Mouse (Mus musculus): Measurements from ENCODE around the gene Mertk. TPM values are rescaled to one million over a fixed set of nuclear protein-coding genes. Genes with fewer than 3 reads are reported as not detected.

The Mertk gene
- polyA plus RNA-seq, 1 experiment from 2014 or later: 3.6 TPM

- no peak overlapping the region for H3K4me2 ChIP-seq (replicated peaks)
- ATAC-seq (ENCODE audit: low FRiP score, low read depth): no peak
- no peaks in the 10 kb centered on the region for H3K27me3 ChIP-seq (replicated peaks)
- H3K9ac ChIP-seq: no peak overlapping the region
- H3K4me3 ChIP-seq: no peak overlapping the region
- peaks cover 76% of the 10 kb centered on the region for H3K36me3 ChIP-seq
- no peaks in the 10 kb centered on the region for H3K4me1 ChIP-seq
- H3K27ac ChIP-seq: no peak overlapping the region
- 97% methylated on average over 3 of the region's 3 CpGs for WGBS
- H3K9me3 ChIP-seq: no peaks in the 10 kb centered on the region
These were observed 139.9 kb downstream of the Mertk start for GRCm38 (mm10) chr2:128838611-128839010.

DNA sequence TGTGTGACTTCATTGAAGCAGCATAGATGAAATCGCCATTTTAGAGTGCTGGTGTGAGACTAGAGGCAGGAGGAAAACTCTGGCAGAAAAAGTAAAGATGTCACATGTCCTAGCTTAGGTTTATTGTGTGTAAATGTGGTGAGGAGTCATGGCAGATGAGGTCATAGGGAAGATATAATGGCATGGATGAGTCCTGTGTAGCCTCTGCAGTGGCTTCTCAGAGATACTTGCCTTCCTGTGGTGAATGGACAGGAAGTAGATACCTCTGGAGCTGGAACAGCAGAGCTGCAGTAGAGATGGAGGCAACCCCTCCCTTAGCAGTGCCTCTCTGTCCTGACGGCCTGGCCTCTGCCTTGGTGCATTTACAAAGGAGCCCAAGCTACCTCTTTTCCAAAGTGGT is 140.7 kb downstream of the Mertk start:
- no peaks in the 10 kb centered on the region for H3K4me1 ChIP-seq
- H3K27me3 ChIP-seq (replicated peaks): no peaks in the 10 kb centered on the region
- no peak overlapping the region for H3K4me3 ChIP-seq
- H3K9me3 ChIP-seq: no peaks in the 10 kb centered on the region
- no peak overlapping the region for H3K27ac ChIP-seq
- ATAC-seq (ENCODE audit: low FRiP score, low read depth): no peak
- WGBS: 78% methylated on average over 2 of the region's 2 CpGs
- peaks cover 73% of the 10 kb centered on the region for H3K36me3 ChIP-seq
- no peak overlapping the region for H3K4me2 ChIP-seq (replicated peaks)
- no peak overlapping the region for H3K9ac ChIP-seq

GRCm38 (mm10) chr2:128842437-128842836 is 143.7 kb downstream of the Mertk start:
- ATAC-seq (ENCODE audit: low FRiP score, low read depth): no peak
- WGBS: 92% methylated on average over 8 of the region's 8 CpGs

DNA sequence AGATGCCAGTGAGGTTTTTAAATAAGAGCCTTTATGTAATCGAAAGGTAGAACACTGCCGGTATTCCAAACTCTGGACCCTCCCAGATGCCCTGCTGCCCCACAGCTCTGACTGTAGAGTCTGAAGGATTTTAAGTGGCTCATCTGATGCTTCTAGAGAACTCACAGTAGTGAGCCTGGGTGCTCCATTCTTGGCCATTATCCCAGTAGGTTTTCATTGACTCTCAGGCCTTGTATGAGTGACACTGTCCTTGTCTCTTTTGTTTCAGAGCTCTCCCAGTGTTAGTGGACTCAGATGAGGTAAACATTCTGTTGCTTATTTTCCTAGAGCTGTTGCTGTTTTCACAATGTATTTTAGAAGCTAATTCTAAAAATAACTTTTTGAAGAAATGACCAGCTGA is 151.3 kb downstream of the Mertk start:
- Histone ChIP-seq H3K27me3 (replicated peaks) (no peaks in the 10 kb centered on the region), H3K9ac (no peak overlapping the region), H3K9me3 (no peaks in the 10 kb centered on the region), H3K36me3 (peaks cover 62% of the 10 kb centered on the region), H3K4me1 (no peaks in the 10 kb centered on the region), H3K4me2 (replicated peaks) (no peak overlapping the region), H3K27ac (no peak overlapping the region), H3K4me3 (no peak overlapping the region)
- WGBS: 95% methylated on average over 2 of the region's 2 CpGs
- ATAC-seq (ENCODE audit: low FRiP score, low read depth): no peak

More at GRCm38 (mm10) chr2:128842437-128842836, 143.7 kb downstream of the Mertk start:
- no peak overlapping the region for H3K4me2 ChIP-seq (replicated peaks)
- H3K4me3 ChIP-seq: no peak overlapping the region
- H3K9me3 ChIP-seq: no peaks in the 10 kb centered on the region
- H3K27ac ChIP-seq: no peak overlapping the region
- peaks cover 63% of the 10 kb centered on the region for H3K36me3 ChIP-seq
- no peaks in the 10 kb centered on the region for H3K4me1 ChIP-seq
- no peak overlapping the region for H3K9ac ChIP-seq
- no peaks in the 10 kb centered on the region for H3K27me3 ChIP-seq (replicated peaks)

Other genes with a start within 250 kb of the Mertk start
- not detected in 2 replicates for gene Spdye4c, start 107.7 kb upstream of the Mertk start, polyA plus RNA-seq (2016; fragmentation: Nextera tagmentation; extraction: Ambion mirVana)
- 67.1 and 69.8 TPM in 2 replicates for gene Anapc1, start 11.6 kb upstream of the Mertk start, polyA plus RNA-seq (2016; fragmentation: Nextera tagmentation; extraction: Ambion mirVana)
- 32.2 and 35.7 TPM in 2 replicates for gene Tmem87b, start 119.2 kb downstream of the Mertk start, polyA plus RNA-seq (2016; fragmentation: Nextera tagmentation; extraction: Ambion mirVana)
- gene Fbln7, start 164.0 kb downstream of the Mertk start, polyA plus RNA-seq (2016; fragmentation: Nextera tagmentation; extraction: Ambion mirVana): 1.3 and 1.4 TPM in 2 replicates
- gene Zc3h8, start 245.1 kb downstream of the Mertk start, polyA plus RNA-seq (2016; fragmentation: Nextera tagmentation; extraction: Ambion mirVana): 8.2 and 10.8 TPM in 2 replicates

Measured in neural tube, embryonic 12.5 days (tissue).